Comparison of ENCODE assay signal across 9 mouse cellular contexts in the genomic region with DNA sequence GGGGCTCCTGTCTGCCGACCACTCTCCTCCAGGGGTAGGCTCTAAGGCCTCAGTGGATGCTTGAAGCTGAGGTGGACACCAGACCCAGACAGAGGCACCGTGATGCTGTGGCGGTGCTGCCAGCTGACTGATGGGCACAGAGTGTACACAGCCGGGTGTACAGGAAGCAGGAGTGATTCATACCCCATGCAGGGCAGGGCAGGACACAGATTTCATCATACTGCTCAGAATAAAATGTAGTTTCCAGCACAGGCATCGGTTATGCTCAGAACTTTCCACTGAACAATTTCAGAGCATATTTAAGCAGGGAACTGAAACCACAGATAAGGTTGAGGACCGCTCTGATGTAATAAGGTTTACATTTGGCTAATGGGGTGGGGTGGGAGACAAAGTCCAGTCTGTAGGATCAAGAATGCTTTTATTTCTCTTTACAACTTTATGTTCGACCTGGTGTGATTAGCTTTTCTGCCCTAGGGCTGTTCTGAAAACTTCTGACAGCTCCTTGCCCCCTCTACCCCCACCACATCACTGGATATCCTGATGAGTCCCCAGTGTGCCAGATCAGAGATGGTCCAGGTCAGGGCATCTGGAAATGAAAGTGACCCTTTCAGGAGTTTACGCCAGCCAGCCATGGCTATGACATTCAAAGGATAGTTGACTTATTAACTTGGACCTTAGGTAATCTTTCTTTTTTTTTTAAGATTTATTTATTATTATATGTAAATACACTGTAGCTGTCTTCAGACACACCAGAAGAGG. TPM values are rescaled to one million over a fixed set of nuclear protein-coding genes. Genes with fewer than 3 reads are reported as not detected.
DNase-seq lines count a peak whose midpoint lies in the region; ATAC-seq and TF ChIP-seq lines count a peak whose summit lies in the region.
"Had no signal": no experiment of that assay in that cellular context is flagged by ENCODE, and none has a peak within 500 bp of the region (broad histone marks: within the 10 kb centered on the region; RNA-seq: fewer than 3 reads in every experiment).

No protein-coding gene starts in this region.

- no peak overlapping the region for H3K27ac ChIP-seq in heart, embryonic 15.5 days
- peak overlapping the region; percentile 73 for H3K27ac ChIP-seq in liver, postnatal 0 days (ENCODE audit: low read depth)
- no peak overlapping the region for H3K27ac ChIP-seq in layer of hippocampus, adult 2 months
- no peak overlapping the region for H3K27ac ChIP-seq in forebrain, embryonic 11.5 days (ENCODE audit: low read depth, low read length)

- intact Hi-C loops in heart, postnatal 10 days (cut with DNase I), result loop anchor here (5.0 kb wide), 1 partner anchor 365 kb away; no protein-coding TSS in a partner anchor

- no peak overlapping the region for H3K4me2 ChIP-seq in heart, embryonic 15.5 days
- H3K4me2 ChIP-seq in liver, postnatal 0 days (ENCODE audit: low read depth, low read length), result peak overlapping the region; percentile 15; the same call in 1 of the 2 replicates
- H3K4me2 ChIP-seq in forebrain, embryonic 11.5 days (ENCODE audit: low read depth, low read length, severe bottlenecking), result no peak overlapping the region

- no peaks in the 10 kb centered on the region for H3K9me3 ChIP-seq in heart, embryonic 15.5 days (replicated peaks)
- no peaks in the 10 kb centered on the region for H3K9me3 ChIP-seq in liver, postnatal 0 days (ENCODE audit: low read length)
- H3K9me3 ChIP-seq in forebrain, embryonic 11.5 days (ENCODE audit: control insufficient read depth, low read length), result no peaks in the 10 kb centered on the region

- H3K36me3 ChIP-seq in heart, embryonic 15.5 days, result no peaks in the 10 kb centered on the region
- no peaks in the 10 kb centered on the region for H3K36me3 ChIP-seq in liver, postnatal 0 days (replicated peaks; ENCODE audit: insufficient read depth, low read length)
- H3K36me3 ChIP-seq in forebrain, embryonic 11.5 days (ENCODE audit: control insufficient read depth, insufficient read depth, low read length), result no peaks in the 10 kb centered on the region

- WGBS in heart, embryonic 15.5 days, result 61% methylated on average over 8 of the region's 8 CpGs
- 35% methylated on average over 8 of the region's 8 CpGs for WGBS in liver, postnatal 0 days (ENCODE audit: insufficient replicate concordance)
- 83% methylated on average over 8 of the region's 8 CpGs for WGBS in forebrain, embryonic 11.5 days

- ATAC-seq in heart, embryonic 15.5 days (replicated peaks; ENCODE audit: insufficient number of reproducible peaks, insufficient read depth, low FRiP score, low read depth), result 0 out of 2 replicates have a peak, but pooled peaks have one; percentile 12
- ATAC-seq in liver, postnatal 0 days, result peak; percentile 79
- ATAC-seq in forebrain, embryonic 11.5 days (replicated peaks; ENCODE audit: low FRiP score), result no peak

- H3K9ac ChIP-seq in heart, embryonic 15.5 days, result no peak overlapping the region
- no peak overlapping the region for H3K9ac ChIP-seq in liver, postnatal 0 days (replicated peaks)
- no peak overlapping the region for H3K9ac ChIP-seq in forebrain, embryonic 11.5 days (ENCODE audit: low read length)

- no peak overlapping the region for H3K4me3 ChIP-seq in heart, embryonic 15.5 days
- no peak overlapping the region for H3K4me3 ChIP-seq in liver, postnatal 0 days (ENCODE audit: low read depth, low read length)
- H3K4me3 ChIP-seq in layer of hippocampus, adult 2 months, result no peak overlapping the region
- H3K4me3 ChIP-seq in forebrain, embryonic 11.5 days (ENCODE audit: low read depth, low read length), result no peak overlapping the region

- H3K27me3 ChIP-seq in heart, embryonic 15.5 days, result no peaks in the 10 kb centered on the region
- no peaks in the 10 kb centered on the region for H3K27me3 ChIP-seq in liver, postnatal 0 days (ENCODE audit: insufficient read depth, low read length)
- H3K27me3 ChIP-seq in forebrain, embryonic 11.5 days (ENCODE audit: control insufficient read depth, insufficient read depth, low read length), result no peaks in the 10 kb centered on the region

- peak; percentile 98 for DNase-seq in heart, adult 11 months
- DNase-seq in heart, postnatal 10 days, result no peak
- DNase-seq in Muller cell, postnatal 12 days (ENCODE audit: inconsistent ontology term), result peak; percentile 64
- DNase-seq in liver, postnatal 0 days, result peak; percentile 33
- DNase-seq in layer of hippocampus, adult 2 months (ENCODE audit: low spot score in 2 of 2), result no peak
- DNase-seq in gastrocnemius, adult 18-20 months (ENCODE audit: low spot score), result no peak
- DNase-seq in forebrain, embryonic 11.5 days (ENCODE audit: low spot score), result no peak

- peak; percentile 58; the same call in 1 of the 2 replicates for TF ChIP-seq EP300 in liver, postnatal 0 days (IDR thresholded peaks at IDR 0.05; ENCODE audit: low read depth)

- TF ChIP-seq CTCF in liver, postnatal 0 days (IDR thresholded peaks at IDR 0.05; ENCODE audit: low read depth), result no peak
- no peak for TF ChIP-seq CTCF in layer of hippocampus, adult 2 months (conservative IDR thresholded peaks at IDR 0.05)

- peaks cover 16% of the 10 kb centered on the region for H3K4me1 ChIP-seq in heart, embryonic 15.5 days (replicated peaks)
- 0 out of 2 replicates have a peak, but pooled peaks cover 4% of the 10 kb centered on the region for H3K4me1 ChIP-seq in liver, postnatal 0 days (ENCODE audit: insufficient read depth)
- peaks cover 6% of the 10 kb centered on the region; the same call in 1 of the 2 replicates for H3K4me1 ChIP-seq in forebrain, embryonic 11.5 days (replicated peaks; ENCODE audit: control insufficient read depth, insufficient read depth, low read length)

RNA-seq across cellular contexts. Expression of a gene that starts 29.4 kb away (rescaled TPM):
- total RNA-seq in heart, postnatal 10 days (2021), result not detected
- 0.09 TPM in 1 of 2 replicates, not detected in the other for polyA plus RNA-seq in heart, embryonic 15.5 days (2015; fragmentation: Nextera tagmentation; extraction: Ambion mirVana)
- not detected in 2 replicates for polyA plus RNA-seq in liver, postnatal 0 days (2015; fragmentation: Nextera tagmentation; extraction: Ambion mirVana)
- total RNA-seq in layer of hippocampus, adult 2 months (2021), result not detected
- not detected for total RNA-seq in gastrocnemius, adult 18-20 months (2021)
- polyA plus RNA-seq in forebrain, embryonic 11.5 days (2014; fragmentation: Nextera tagmentation; extraction: Ambion mirVana), result not detected in 2 replicates
- total RNA-seq: layer of hippocampus, adult 18-20 months had no signal

Comparison
In these comparisons a context has a peak if more than half of its experiments do, and no peak if none do; other contexts are left out.
1. DNase-seq: peak in heart, adult 11 months (single experiment), Muller cell, postnatal 12 days (single experiment) and liver, postnatal 0 days (single experiment); none in heart, postnatal 10 days (0 of 2), layer of hippocampus, adult 2 months (0 of 2), gastrocnemius, adult 18-20 months (single experiment) and forebrain, embryonic 11.5 days (single experiment).